Mouse (Mus musculus): ENCODE measurements around the gene Ldhc.

Gene Ldhc

GRCm38 (mm10) chr7:46919551-46920176, 58.7 kb downstream of the Ldhc start, which contains the start of gene Tsg101:
TSS of gene Tsg101 (minus strand) at chr7:46919969.
- peak; percentile 91 to 93 for DNase-seq

DNA sequence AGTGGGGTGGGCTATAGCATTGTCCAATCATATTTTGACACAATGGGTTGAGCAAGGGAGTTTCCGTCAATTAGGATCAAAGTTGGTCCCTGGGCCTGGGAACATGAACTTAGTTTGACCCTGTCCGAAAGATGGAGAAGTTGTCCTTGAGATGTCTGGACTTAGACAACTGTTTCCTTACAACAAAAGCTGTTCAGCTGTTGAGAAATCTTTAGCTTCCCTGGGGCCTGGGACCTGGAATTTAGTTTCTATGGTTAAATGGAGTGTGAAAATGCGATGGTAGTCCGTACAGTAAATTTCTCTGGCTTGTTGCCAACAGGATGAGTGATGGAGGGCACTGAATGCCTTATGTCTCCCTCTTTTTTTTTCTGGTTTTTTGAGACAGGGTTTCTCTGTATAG, 61.1 kb downstream of the Ldhc start:
- DNase-seq: no peak

All from lung, adult 18-20 months (tissue).